Mouse (Mus musculus): Measurements from ENCODE around the gene Iars2.

- TF ChIP-seq CTCF (IDR thresholded peaks at IDR 0.05; ENCODE audit: insufficient read depth, low read depth, low read length) (no peak), POLR2A (IDR thresholded peaks at IDR 0.05; ENCODE audit: insufficient read depth, low read depth, low read length) (no peak)
Observed at GRCm38 (mm10) chr1:185248728-185249127, 80.5 kb downstream of the Iars2 start.
